Mouse (Mus musculus) heart, postnatal 10 days (tissue): ENCODE results near the gene Gpr171. TPM values are rescaled to one million over a fixed set of nuclear protein-coding genes. Genes with fewer than 3 reads are reported as not detected.
"Not testable (repeated sequence)": the region's sequence is repeated elsewhere in the genome, so short reads cannot be mapped to it uniquely, and the experiment has no call there.

Source experiments
- DNase-seq, 2 experiments: peaks; one replicate each; pipeline ENCODE4 v3.0.0; 2021
- intact Hi-C: fragments of 180-260 bp; cut with DNase I; formaldehyde crosslinking; loops from one replicate; pipeline ENCODE4 v1.15.1; 2025
- total RNA-seq, 2 experiments: library from RNA; stranded (reverse); gene quantifications; 2 replicates each; pipeline ENCODE4 v1.2.3; 2021

Gene Gpr171
- total RNA-seq, 2 experiments from 2014 or later, result not detected

DNA sequence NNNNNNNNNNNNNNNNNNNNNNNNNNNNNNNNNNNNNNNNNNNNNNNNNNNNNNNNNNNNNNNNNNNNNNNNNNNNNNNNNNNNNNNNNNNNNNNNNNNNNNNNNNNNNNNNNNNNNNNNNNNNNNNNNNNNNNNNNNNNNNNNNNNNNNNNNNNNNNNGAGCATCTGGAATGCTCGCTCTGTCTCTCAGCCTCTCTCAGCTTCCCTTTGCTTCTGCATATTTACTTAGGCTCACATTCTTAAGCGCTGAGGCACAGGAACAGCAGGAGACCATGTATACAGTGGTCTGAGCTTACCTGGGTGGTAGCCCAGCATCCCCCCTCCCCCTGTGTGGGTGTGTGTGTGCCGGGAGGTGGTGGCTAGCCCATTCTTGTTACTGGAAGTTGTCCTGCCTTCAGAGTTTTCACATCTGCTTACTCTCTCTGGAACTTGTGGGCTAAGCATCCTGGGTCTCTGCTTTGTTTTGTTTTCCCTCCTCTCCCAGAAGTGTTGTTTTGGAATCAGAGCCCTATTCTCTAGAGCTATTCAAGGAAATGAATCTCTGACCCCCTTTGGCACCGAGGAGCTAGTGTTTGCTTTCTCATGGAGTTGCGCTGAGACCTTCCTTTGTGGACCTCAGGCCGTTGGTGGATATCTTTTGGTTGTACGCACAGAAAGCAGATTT, 19.6 kb upstream of the Gpr171 start:
- intact Hi-C loops, result loop anchor here (2.0 to 5.0 kb wide), 3 partner anchors 51 to 991 kb away; no protein-coding TSS in a partner anchor
- peak; percentile 22 to 37 for DNase-seq

DNA sequence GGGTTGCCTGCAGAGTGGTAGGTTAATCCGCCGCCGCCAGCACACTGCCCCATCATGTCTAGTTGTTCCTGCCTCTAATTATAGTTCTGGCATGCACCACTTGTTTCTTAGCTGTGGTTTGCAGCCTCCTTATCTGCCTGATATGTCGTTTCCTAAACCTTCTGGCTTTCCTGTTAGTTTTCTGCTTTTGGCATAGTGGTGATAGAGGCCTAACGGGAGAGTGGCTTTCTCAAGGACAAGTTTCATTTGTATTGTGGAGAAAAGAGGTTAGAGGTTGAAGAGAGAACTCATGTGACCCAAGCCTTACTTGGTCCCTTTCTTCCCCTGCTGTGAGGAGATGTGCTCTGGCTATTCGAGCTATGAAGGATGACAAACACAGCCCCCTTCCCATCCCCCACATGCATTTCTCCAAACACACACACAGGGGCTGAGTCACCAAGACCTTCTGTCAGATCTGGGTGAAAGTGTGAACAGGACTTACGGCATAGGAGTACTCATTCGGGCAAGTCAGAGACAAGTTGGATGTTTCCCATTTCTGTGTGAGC, 12.4 kb upstream of the Gpr171 start:
- intact Hi-C loops, result loop anchor here (2.0 kb wide), 1 partner anchor 33 kb away; no protein-coding TSS in a partner anchor
- peak; percentile 38 to 48 for DNase-seq

DNA sequence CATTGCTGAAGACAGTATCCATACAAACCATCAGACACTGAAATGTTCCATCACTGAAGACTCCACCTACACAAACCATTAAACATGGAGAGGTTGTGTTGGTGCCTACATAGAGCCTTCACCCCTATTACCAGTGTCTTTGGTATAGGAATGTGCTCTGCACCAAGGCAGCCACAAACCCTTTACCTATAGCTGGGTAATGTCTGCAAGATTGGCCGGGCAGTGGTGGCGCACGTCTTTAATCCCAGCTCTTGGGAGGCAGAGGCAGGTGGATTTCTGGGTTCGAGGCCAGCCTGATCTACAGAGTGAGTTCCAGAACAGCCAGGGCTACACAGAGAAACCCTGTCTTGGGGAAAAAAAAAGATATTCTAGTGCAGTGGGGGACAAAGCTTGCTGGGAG, 11.7 kb upstream of the Gpr171 start:
- not testable (repeated sequence) for DNase-seq
- intact Hi-C loops, result loop anchor here (2.0 kb wide), 1 partner anchor 32 kb away; no protein-coding TSS in a partner anchor

DNA sequence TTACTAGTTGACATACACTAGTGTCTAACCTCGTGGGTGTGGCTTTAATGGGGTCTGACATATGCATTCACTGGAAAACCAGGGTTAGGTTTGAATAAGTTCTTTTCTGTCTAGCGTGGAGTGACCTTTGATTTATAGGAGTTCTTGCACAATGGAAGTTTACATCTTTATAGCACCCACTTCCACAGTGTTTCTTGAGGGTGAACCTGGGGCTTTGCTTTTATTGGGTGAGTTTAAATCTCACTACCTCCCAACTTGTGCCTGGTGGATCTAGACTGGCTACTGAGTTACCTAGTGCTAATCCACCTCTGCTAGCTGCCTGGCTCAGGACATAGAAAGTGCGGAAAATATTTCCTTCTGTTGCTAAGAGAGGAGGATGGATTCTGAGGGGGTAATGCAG, 10.3 kb upstream of the Gpr171 start:
- no peak for DNase-seq
- intact Hi-C loops, result loop anchor here (2.0 kb wide), 1 partner anchor 31 kb away; no protein-coding TSS in a partner anchor

DNA sequence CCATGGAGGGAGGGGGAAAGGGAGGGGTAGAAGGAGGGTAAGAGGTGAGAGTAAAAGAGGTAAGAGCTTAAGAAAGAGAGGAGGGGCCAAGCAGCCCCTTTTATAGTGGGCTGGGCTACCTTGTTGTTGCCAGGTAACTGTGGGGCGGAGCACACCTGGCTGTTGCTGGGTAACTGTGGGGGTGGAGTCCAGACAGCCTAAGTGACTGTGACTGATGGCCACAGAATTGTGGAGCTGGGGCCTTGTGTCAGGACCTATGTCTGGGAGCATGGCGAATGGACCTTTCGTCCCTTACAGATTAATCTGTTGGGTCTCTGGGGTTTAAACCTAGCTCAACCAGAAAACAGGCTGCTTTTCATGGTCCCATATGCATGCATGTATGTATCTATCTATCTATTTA, 8.2 kb upstream of the Gpr171 start:
- intact Hi-C loops, DNase-seq: not testable (repeated sequence)

DNA sequence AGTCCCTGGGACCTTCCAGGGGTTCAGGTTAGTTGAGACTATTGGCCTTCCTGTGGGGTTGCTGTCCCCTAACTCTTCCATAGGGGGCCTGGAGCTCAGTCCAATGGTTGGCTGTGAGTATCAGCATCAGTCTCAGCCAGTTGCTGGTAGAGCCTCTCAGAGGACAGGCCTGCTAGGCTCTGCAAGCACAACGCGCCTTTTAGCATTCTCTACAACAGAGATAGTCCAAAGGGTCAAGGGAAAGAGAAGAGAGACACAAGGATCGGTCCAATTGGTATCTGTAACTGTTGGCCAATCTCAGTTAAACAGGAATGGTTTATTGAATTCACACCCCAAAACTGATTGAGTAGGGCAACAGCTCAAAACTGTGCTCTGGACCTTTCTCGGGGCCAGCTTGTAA, 5.8 kb upstream of the Gpr171 start:
- no peak for DNase-seq
- intact Hi-C loops, result no loop called here

DNA sequence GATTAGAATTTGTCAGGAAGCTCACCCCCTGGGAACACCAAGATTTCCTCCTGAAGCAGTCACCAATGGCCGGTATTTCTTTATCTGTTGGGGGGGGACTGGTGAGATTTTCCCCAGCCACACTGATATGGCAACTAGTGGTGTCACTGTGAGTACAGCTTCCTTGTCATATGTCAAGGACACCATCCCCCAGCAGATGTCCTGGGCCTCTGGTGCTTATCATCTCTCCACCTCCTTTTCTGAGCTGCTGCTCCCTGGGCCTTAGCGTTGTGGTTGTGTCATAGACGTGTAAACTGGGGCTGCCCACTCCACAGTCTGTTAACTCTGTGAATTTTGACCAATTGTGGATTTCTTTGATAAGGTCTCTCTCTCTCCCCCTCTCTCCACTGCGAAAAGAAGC, 2.8 kb upstream of the Gpr171 start:
- DNase-seq, result no peak
- intact Hi-C loops, result no loop called here

DNA sequence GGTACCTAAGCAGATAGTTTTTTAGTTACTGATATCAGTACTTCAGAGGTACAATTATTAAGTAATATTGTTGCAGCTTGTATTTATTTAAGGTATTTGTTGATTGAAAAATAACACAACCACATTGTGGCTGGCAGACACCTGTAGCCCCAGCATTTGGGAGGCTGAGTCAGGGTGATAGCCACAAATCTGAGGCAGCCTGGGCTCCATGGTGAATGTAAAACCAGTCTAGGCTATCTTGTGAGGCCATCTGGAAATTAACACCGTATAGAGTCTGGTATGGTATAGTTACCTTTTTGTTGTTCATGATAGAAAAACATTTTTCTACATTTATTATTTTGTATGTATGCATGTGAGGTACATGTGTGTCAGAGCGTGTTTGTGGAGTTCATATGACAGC, 525 bp upstream of the Gpr171 start:
- DNase-seq, result no peak
- intact Hi-C loops, result no loop called here

DNA sequence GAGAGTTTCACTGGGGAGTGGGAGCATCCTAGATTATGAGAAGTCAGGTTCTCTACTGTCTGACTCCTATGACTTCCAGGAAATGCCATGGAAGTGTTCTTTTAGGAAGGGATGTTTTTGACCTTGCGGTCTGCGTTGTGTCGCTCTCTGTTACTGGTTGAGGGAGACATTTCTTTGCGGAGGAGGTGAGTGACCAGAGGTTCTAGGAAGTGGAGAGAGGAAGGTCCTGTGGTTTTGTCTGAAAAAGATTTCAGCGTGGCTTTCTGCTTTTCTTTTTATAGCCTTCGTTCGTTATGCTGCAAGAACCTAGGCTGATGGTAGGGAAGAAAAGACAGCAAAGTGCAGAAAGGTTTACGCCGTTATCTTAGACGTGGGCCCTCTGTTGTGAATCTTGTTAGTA, 3.1 kb downstream of the Gpr171 start:
- DNase-seq, result no peak
- intact Hi-C loops, result no loop called here

DNA sequence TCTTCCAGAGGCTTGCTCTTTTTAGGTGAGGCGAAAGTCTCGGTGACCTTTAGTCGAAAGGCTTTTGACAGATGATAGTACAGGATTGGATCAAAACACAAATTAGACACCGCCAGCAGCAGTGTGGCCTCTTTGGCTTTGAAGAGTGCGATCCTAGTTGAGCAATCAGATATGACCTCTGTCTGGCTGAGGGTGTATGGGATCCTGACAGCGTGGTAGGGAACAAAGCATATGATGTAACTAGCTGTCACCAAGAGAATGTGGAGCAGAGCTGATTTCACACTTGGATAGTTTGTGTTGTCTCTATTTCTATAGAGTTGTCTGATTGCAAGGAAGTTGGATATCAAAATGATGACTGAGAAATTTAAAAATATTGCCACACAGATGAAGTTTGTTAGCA, 4.2 kb downstream of the Gpr171 start:
- DNase-seq, result no peak
- intact Hi-C loops, result no loop called here

DNA sequence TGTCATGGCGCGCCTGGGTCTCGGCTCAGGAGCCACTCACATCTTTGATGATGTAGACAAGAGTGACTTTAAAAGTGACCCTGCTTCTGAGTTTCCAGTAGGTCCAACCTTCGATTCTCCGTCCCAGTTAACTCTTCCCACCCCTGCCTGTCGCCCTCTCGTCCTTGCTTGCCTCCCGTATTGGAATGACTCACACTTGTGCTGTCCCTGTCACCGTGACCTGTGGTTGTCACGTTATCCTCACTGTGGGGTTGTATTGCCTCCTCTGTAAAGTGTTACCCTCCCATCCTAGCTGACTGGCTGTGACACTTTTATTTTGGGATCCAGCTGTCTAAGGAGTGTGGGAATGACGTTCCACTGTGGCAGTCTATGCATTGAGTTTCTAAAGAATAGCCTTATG, 8.9 kb downstream of the Gpr171 start:
- no peak for DNase-seq
- intact Hi-C loops, result no loop called here

DNA sequence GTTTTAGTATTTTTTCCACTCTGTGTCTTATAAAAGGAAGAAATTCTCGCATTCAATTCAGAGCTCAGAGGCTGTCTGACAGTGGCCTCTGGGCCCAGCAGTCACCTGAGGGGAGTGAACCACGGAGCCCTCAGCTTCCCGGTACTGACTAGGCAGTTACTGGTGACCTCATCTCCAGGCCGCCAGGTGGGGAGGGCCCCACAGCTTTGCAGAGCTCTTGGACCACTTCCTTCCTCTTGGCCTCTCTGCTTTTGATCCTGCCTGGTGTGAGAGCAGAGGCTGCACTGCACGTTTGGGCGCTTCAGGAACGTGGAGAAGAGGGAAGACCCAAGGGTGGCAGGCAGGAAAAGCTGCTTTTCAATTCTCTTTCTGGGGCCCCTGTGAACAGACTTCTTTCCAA, 20.7 kb downstream of the Gpr171 start:
- intact Hi-C loops, result loop anchor here (2.0 to 5.0 kb wide), 2 partner anchors 32 to 86 kb away; no protein-coding TSS in a partner anchor
- no peak for DNase-seq

DNA sequence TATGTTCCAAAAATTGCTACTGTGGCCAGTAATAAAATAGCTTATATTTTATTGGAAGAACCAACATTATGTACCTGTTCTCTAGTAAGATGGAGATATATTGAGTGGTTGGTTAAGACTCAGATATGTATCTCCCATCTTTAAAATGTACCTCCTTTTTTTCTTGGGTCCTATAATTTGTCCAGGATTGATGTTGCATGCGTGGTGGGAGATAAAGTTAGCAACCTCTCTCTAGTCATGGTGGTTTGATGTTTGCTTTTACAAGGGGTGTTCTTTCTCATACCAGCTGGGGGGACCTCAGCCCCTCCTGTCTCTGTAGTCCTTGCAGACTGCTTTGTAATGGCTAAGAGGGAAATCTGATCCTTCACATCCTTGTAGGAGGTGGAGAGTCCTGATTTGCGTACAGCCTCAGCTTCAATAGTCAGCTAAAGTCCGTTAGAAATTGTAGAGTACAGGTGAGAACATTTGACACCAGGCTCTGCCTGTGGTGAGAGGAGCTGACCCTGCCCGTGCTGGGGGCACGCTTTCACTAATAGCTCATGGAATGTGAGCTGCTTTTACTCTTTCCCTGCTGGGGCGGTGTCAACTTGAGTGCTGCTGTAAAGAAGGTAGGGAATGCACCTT, 21.2 kb downstream of the Gpr171 start:
- DNase-seq, result no peak
- intact Hi-C loops, result loop anchor here (2.0 to 5.0 kb wide), 2 partner anchors 32 to 87 kb away; no protein-coding TSS in a partner anchor

DNA sequence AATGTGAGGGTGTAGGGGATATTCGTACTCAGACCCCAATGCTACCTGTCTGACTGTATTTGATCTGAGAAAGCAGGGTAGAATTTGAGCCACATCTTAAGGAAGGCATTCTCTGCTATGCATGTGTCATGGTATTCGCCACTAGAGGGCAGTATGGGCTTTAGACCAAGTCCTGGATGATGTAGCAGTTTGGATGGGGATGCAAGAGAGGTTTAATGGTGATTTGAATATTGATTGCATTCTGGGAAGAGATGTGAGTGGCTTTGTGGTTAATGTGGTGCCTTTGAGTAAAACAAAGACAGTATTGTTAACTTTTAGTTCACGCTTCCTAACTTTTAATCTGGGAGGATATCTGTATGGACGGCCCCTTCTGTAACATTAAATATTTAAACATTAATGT, 22.3 kb downstream of the Gpr171 start:
- intact Hi-C loops, result loop anchor here (2.0 to 10.0 kb wide), 3 partner anchors 129 to 1028 kb away; no protein-coding TSS in a partner anchor
- DNase-seq, result peak; percentile 50 to 59

DNA sequence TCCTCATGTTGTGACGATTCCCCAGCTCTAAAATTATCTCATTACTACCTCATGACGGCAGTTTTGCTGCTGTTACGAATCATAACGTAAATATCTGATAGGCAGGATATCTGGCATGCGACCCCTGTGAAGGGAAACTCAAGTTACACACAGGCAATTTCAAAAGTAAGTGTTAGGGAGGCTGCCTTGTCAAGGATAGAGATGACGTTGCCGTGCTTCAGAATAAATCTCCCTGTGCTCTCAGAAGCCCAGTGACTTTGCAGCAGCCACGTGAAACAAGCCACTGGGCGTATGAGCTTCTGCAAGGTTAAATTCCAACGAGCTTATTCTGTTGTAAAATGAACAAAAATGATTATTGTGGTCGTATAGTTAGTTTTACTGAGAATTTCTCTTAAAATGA, 23.0 kb downstream of the Gpr171 start:
- intact Hi-C loops, result loop anchor here (2.0 to 10.0 kb wide), 3 partner anchors 130 to 1029 kb away; no protein-coding TSS in a partner anchor
- no peak for DNase-seq

DNA sequence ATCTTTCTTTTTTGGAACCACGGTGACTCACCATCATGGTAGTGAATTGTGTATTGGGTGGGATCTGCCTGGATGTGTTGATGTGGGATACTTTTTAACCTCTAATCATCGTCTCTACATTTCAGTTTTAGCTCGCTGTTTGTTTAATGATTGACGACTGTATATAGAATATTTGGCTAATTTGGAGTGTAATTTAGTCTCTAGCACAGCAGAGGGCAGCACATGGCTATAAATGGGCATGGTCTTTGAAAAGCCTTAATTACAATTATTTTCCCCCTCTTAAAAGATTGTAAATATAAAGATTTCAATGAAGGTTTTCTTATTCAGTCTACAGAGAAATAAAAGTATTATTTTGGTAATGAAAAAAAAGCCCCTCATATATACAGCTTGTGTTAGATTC, 24.3 kb downstream of the Gpr171 start:
- intact Hi-C loops, result loop anchor here (5.0 to 10.0 kb wide), 2 partner anchors 668 to 1030 kb away; no protein-coding TSS in a partner anchor
- DNase-seq, result peak; percentile 7 to 45

DNA sequence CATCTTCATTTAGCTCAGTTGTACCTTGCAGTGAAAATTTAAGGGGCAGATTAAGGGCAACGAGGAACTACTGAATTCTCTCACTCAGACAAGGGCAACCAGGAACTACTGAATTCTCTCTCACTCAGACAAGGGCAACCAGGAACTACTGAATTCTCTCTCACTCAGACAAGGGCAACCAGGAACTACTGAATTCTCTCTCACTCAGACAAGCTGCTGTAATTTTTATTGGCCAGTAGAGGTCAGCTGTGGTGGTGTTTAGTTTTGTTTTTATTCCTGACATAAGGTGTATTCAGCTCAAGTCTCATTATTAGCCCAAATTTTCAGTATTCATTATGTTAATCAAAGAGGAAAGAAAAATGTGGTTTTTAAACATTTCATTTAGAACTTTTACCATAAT, 32.5 kb downstream of the Gpr171 start:
- intact Hi-C loops, result not testable (repeated sequence)

DNA sequence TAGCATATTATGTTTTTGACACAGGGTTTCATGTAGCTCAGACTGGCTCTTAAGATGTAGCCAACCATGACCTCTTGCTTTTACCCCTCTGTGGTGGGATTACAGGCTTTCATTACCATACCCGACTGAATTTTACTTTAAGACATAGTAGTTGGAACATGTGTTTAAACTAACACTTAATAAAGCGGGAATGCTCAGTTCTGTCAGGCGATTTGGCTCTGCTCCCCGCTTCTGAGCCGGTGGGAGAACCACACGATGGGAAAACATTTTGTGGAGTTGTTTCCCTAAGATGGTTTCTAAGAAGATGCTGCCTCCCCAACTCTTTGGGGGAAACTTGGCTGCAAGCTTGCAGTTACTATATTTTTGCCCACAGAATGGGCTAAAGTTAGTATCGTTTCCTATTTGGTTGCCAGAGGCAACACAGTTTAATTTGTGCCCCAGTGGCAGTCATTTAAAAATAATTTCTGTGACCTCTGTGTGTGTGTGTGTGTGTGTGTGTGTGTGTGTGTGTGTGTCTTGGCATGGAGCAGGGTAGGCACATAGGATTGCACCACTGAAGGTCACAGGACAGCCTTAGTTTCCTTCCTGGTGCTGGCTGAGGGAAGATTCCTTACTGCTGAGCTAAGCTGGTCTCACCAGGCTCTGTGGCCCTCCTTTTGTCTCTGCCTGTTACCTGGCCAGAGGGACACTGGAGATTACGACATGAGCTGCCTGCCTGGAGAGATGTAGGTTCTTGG, 34.9 kb downstream of the Gpr171 start:
- peak; percentile 14 to 23 for DNase-seq
- intact Hi-C loops, result no loop called here

More for the DNA sequence above, 32.5 kb downstream of the Gpr171 start:
- DNase-seq, result not testable (repeated sequence)

DNA sequence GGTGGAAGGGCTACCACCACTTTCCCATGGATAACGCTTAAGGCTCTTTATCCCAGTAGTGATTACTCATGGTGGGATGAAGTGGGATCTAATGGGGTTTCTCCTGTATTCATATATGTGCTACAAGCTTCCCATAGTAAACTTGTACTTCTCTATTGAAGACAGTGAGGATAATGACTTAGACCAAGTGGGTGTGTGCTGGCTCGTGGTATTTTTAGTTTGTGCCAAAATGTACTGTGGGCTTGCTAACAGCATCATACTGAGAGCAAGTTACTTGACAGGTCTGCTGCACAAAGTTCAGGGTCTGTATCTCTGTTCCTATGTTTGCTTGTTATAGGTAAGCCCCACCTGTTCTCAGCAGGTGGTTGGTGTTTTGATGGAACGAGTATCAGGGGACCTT, 35.7 kb downstream of the Gpr171 start:
- DNase-seq, result no peak
- intact Hi-C loops, result no loop called here

DNA sequence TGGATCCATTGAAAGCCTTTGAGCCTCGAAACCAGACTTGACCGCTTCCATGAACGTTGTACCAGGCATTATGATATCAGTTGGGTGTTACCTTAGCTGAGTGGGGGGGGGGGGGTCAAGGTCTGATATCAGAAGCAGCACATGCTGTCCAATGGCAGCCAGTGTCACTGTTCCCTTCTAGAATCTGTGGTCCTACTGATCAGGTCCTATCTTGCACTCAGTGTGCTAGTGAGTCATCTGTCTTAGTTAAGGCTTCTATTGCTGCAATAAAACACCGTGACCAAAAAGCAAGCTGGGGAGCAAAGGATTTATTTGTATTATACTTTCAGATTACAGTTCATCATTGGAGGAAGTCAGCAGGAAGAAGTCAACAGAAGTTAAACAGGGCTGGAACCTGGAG, 38.2 kb downstream of the Gpr171 start:
- DNase-seq, result no peak
- intact Hi-C loops, result no loop called here

DNA sequence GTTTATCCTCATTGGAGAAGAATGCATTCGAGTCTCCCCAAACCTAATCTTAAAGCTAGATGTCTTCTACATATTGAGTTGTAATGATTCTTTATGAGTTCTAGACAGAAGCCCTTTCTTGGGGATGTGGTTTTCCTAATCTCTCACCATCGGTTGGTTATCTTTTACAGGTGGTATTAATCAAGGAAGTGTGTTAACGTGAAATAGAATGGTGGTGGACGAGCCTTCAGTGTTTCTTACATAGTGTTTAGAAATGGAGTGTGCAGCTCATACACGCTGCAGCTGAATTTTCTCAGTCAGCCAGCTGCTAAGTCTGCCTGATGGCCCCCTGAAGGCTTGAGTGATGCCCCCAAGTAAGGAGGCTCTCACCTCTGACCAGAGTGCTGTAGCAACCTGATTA, 39.5 kb downstream of the Gpr171 start:
- no peak for DNase-seq
- intact Hi-C loops, result no loop called here
